Comparison of ENCODE assay signal across 8 mouse cellular contexts in the genomic region with DNA sequence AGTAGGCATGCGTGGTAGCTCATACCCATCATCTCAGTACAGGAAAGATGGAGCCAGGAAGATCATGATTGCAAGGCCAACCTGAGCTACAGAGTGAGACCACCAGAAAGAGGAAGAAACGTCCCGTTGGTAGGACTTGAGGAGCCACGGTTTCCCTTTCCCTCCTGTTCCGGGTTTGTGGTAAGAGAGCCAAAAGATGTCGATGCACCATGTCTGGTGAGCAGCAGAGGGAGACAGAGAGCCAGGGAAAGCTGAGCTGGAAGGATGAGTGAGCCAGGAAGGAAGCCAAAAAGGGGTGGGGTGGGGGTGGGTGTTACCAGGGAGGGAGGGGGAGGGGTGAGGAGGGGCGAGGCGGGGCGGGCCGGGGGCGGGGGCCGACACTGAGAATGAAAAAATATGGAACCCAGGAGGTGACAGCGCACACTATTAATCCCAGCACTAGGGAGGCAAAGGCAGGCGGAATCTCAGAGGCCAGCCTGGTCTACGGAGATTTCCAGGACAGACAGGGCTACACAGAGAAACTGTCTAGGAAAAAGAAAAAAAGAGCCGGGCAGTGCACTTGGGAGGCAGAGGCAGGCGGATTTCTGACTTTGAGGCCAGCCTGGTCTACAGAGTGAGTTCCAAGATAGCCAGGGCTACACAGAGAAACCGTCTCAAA. TPM values are rescaled to one million over a fixed set of nuclear protein-coding genes. Genes with fewer than 3 reads are reported as not detected.
DNase-seq lines count a peak whose midpoint lies in the region; ATAC-seq and TF ChIP-seq lines count a peak whose summit lies in the region.

No protein-coding gene starts in this region.

- H3K27ac ChIP-seq in midbrain, postnatal 0 days (ENCODE audit: low read depth, low read length) = no peak overlapping the region
- H3K27ac ChIP-seq in stomach, embryonic 15.5 days = no peak overlapping the region

- 0 out of 2 replicates have a peak, but pooled peaks cover 7% of the 10 kb centered on the region for H3K4me1 ChIP-seq in midbrain, postnatal 0 days (ENCODE audit: insufficient read depth, low read length)
- H3K4me1 ChIP-seq in stomach, embryonic 15.5 days = peaks cover 12% of the 10 kb centered on the region

- ATAC-seq in granulocyte monocyte progenitor cell, adult 5-6 weeks (replicated peaks; ENCODE audit: poor library complexity, severe bottlenecking) = peak; percentile 74
- no peak for ATAC-seq in midbrain, postnatal 0 days (ENCODE audit: low FRiP score)
- ATAC-seq in stomach, embryonic 15.5 days (ENCODE audit: insufficient read depth, low FRiP score, low read depth) = no peak

- H3K27me3 ChIP-seq in midbrain, postnatal 0 days (ENCODE audit: insufficient read depth, low read length) = no peaks in the 10 kb centered on the region
- no peaks in the 10 kb centered on the region for H3K27me3 ChIP-seq in stomach, embryonic 15.5 days (replicated peaks)

- peak; percentile 54 for DNase-seq in 3134 (ENCODE audit: extremely low read depth, insufficient read length, low spot score)
- peak; percentile 32 for DNase-seq in T-cell, adult 2 months (ENCODE audit: low spot score)
- peak; percentile 81 for DNase-seq in embryo, embryonic 11 days
- DNase-seq in kidney, adult 11 months = peak; percentile 60
- peak; percentile 83 for DNase-seq in left cerebral cortex, postnatal 4 days
- DNase-seq in midbrain, postnatal 0 days (ENCODE audit: low spot score) = peak; percentile 83

- no peak overlapping the region for H3K4me2 ChIP-seq in midbrain, postnatal 0 days (ENCODE audit: low read depth, low read length, poor library complexity, severe bottlenecking)
- H3K4me2 ChIP-seq in stomach, embryonic 15.5 days = peak overlapping the region; percentile 41

- no peak overlapping the region for H3K4me3 ChIP-seq in midbrain, postnatal 0 days (ENCODE audit: low read depth, low read length)
- peak overlapping the region; percentile 14; the same call in 1 of the 2 replicates for H3K4me3 ChIP-seq in stomach, embryonic 15.5 days (replicated peaks)

- H3K9me3 ChIP-seq in midbrain, postnatal 0 days (ENCODE audit: low read length) = no peaks in the 10 kb centered on the region
- H3K9me3 ChIP-seq in stomach, embryonic 15.5 days = no peaks in the 10 kb centered on the region

- intact Hi-C loops in left cerebral cortex, postnatal 4 days (cut with DNase I) = loop anchor here (10.0 kb wide), 1 partner anchor 85 kb away; no protein-coding TSS in a partner anchor

- H3K9ac ChIP-seq in midbrain, postnatal 0 days (replicated peaks; ENCODE audit: low read length, poor library complexity, severe bottlenecking) = no peak overlapping the region
- no peak overlapping the region for H3K9ac ChIP-seq in stomach, embryonic 15.5 days

- peak; percentile 83 for TF ChIP-seq CTCF in midbrain, postnatal 0 days (IDR thresholded peaks at IDR 0.05)

- WGBS in midbrain, postnatal 0 days = 31% methylated on average over 14 of the region's 18 CpGs
- WGBS in stomach, embryonic 15.5 days = 22% methylated on average over 16 of the region's 18 CpGs

- no peaks in the 10 kb centered on the region for H3K36me3 ChIP-seq in midbrain, postnatal 0 days (ENCODE audit: insufficient read depth, low read length)
- H3K36me3 ChIP-seq in stomach, embryonic 15.5 days = no peaks in the 10 kb centered on the region

RNA-seq across cellular contexts. Expression of a gene that starts 14.0 kb away (rescaled TPM):
- 4.2 and 6.0 TPM in 2 replicates for total RNA-seq in granulocyte monocyte progenitor cell, adult 5-6 weeks (2014; fragmentation: Nextera tagmentation)
- 6.9 and 7.2 TPM in 2 replicates for total RNA-seq in granulocyte monocyte progenitor cell, adult 5-6 weeks (2017)
- 10 to 100 TPM; 50.6 to 52.0 TPM for total RNA-seq in left cerebral cortex, postnatal 4 days (2021)
- 68.7 and 81.1 TPM in 2 replicates for total RNA-seq in midbrain, postnatal 0 days (2014; rRNA removed)
- 20.7 and 23.1 TPM in 2 replicates for polyA plus RNA-seq in midbrain, postnatal 0 days (2015; fragmentation: Nextera tagmentation; extraction: Ambion mirVana)
- 15.2 and 15.9 TPM in 2 replicates for polyA plus RNA-seq in stomach, embryonic 15.5 days (2015; fragmentation: Nextera tagmentation; extraction: Ambion mirVana)

RNA-seq across cellular contexts. Expression of a gene that starts 20.5 kb away (rescaled TPM):
- 150 and 183 TPM in 2 replicates for total RNA-seq in granulocyte monocyte progenitor cell, adult 5-6 weeks (2014; fragmentation: Nextera tagmentation)
- total RNA-seq in granulocyte monocyte progenitor cell, adult 5-6 weeks (2017) = 146 and 176 TPM in 2 replicates
- total RNA-seq in left cerebral cortex, postnatal 4 days (2021) = 10 to 100 TPM; 59.4 to 63.3 TPM
- total RNA-seq in midbrain, postnatal 0 days (2014; rRNA removed) = 40.0 and 51.2 TPM in 2 replicates
- 11.5 and 13.2 TPM in 2 replicates for polyA plus RNA-seq in midbrain, postnatal 0 days (2015; fragmentation: Nextera tagmentation; extraction: Ambion mirVana)
- 46.5 and 47.9 TPM in 2 replicates for polyA plus RNA-seq in stomach, embryonic 15.5 days (2015; fragmentation: Nextera tagmentation; extraction: Ambion mirVana)

Comparison
In these comparisons a context has a peak if more than half of its experiments do, and no peak if none do; other contexts are left out.
1. DNase-seq: peak in every context shown above with its lines; median percentile 83 in left cerebral cortex, postnatal 4 days; 83 in midbrain, postnatal 0 days; 81 in embryo, embryonic 11 days; 60 in kidney, adult 11 months; 54 in 3134; 32 in T-cell, adult 2 months.